Mouse (Mus musculus) large intestine, adult 2 months (tissue): ENCODE measurements around the gene Thsd7b. TPM values are rescaled to one million over a fixed set of nuclear protein-coding genes. Genes with fewer than 3 reads are reported as not detected.

Source experiments
- DNase-seq: peaks from one replicate; pipeline ENCODE4 v3.0.0-alpha.2; 2012; ENCODE audit warnings: low read depth, low spot score
- WGBS: fragments of 180-500 bp; shearing (Covaris S2); methylation state at CpG from one replicate; pipeline ENCODE4 v1.1.7; 2018; 5-methylcytosine and 5-hydroxymethylcytosine counted together
- polyA plus RNA-seq: library from polyadenylated mRNA; depleted of rRNA; stranded (reverse); fragments of >200 nt; gene quantifications from 2 replicates; pipeline ENCODE4 v1.2.3, GENCODE M21; 2012; rRNA removed

The Thsd7b gene
- 0.25 and 0.58 TPM in 2 replicates for polyA plus RNA-seq

GRCm38 (mm10) chr1:129272982-129273937, at the start of gene Thsd7b:
Thsd7b (plus strand) TSS chr1:129273302.
- WGBS = 1% methylated on average over 45 of the region's 45 CpGs
- DNase-seq = no peak

DNA sequence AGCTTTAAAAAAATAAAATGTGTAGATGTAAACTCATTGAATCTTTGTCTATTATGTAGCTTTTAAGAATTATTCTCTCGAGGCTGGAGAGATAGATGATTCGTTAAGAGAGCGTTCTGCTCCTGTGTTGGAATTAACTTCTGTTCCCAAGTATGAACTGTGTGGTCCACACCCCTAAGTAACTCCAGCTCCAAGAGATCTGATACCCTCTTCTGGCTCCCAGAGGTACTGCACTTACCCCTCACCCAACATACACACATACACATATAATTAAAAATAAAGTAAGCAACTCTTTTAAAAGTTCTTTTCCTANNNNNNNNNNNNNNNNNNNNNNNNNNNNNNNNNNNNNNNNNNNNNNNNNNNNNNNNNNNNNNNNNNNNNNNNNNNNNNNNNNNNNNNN, 28.8 kb upstream of the Thsd7b start:
- WGBS = 54% methylated on average over 3 of the region's 3 CpGs
- DNase-seq = no peak

GRCm38 (mm10) chr1:129250704-129251443, 22.2 kb upstream of the Thsd7b start:
- WGBS = 69% methylated on average over 6 of the region's 6 CpGs
- DNase-seq = no peak

- 78% methylated on average over 3 of the region's 3 CpGs for WGBS
- DNase-seq = no peak
Measured at GRCm38 (mm10) chr1:129266684-129267083, 6.4 kb upstream of the Thsd7b start.

GRCm38 (mm10) chr1:129304173-129304572, 31.1 kb downstream of the Thsd7b start:
- 80% methylated on average over 1 of the region's 1 CpGs for WGBS
- no peak for DNase-seq

GRCm38 (mm10) chr1:129324388-129324787, 51.3 kb downstream of the Thsd7b start:
- WGBS = 67% methylated on average over 6 of the region's 6 CpGs
- no peak for DNase-seq

DNA sequence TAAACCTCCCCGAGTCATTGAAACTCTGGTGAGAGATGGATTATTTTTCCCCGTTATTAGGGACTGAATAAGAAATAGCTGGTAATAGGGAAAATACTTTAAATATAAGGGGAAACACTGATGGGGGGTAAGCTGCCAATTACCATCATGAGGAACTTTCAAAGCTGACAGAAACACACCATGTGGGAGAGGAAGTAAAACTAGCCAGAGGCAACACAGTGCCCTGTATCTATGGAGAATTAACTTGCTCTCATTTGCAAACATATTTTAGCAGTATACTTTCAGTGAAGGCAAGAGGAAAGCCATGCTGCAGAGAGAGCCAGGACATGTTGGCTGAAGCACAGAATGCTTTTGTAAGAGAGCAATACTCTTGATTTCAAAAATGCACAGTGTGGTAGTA, 51.7 kb downstream of the Thsd7b start:
- DNase-seq = no peak
- WGBS = 63% methylated on average over 2 of the region's 2 CpGs

GRCm38 (mm10) chr1:129356631-129357030, 83.5 kb downstream of the Thsd7b start:
- no peak for DNase-seq
- 63% methylated on average over 6 of the region's 6 CpGs for WGBS

DNA sequence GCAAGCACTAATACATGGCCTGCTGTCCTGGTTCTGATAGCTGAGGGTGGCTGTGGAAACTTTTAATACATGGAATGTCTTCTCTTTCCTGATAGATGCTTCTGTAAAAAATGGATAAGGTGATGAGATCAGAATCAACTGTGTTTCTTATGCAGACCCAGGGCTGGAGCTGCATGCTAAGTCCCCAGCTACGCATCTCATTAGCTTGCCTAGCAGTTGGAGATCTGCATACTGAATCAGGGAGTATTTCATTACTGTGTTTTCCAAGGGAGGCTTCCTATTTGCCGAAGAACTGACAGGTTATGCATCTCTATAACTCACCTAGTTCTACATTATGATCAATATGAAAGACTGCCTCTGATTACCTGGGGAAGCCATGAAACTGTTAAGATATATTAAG, 84.3 kb downstream of the Thsd7b start:
- no peak for DNase-seq
- 86% methylated on average over 2 of the region's 2 CpGs for WGBS

DNA sequence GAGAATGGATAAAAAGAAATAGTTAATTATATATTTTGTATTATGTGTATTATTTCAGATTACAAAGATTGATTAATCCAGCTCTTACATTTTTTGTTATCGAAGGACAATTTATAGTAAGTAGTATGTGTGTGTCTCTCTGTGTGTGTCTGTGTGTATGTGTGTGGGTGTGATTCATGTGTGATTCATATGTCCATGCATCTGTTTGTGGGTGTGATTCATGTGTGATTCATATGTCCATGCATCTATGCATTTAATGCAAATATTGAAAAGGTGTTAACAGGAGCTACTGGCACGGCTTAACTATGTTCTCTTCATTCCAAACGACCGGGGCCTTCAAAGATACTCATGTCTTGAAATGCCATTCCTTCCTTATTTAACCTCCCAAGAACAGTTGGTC, 90.3 kb downstream of the Thsd7b start:
- 87% methylated on average over 4 of the region's 4 CpGs for WGBS
- DNase-seq = no peak

DNA sequence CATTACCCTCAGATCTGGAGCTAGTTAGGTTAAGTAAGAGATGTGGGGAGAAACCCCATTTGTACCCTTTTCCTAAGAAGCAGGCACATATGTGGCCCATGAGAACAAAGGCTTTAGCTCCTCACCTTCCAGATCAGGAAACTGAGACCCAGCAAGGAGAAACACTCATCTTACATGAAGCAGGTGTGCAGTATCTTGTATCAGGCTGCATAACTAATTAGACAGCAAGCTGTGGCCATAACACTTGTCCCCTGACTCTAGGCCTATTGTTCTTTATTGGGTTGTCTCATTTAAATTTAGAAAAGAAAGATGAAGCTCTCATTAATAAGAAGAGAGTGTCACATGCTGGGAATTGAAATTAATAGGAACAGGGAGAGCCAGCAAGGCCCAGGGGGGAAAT, 91.7 kb downstream of the Thsd7b start:
- no peak for DNase-seq

DNA sequence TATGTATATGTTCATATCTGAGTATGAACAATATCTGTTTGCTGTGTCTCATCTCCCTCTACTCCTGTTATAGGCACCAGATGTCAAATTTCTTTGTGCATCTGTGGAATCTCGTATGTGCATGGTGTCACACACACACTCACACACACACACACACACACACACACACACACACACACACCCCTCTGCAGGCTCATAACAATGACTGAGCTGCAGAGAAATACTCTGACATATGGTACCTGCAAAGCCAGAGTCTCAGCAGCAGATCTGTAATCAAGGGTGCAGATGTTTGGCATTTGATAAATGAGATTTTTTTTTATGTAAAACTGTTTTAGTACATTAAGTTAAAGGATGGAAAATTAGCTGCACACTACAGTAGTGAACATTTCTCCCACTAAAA, 92.5 kb downstream of the Thsd7b start:
- DNase-seq = no peak

DNA sequence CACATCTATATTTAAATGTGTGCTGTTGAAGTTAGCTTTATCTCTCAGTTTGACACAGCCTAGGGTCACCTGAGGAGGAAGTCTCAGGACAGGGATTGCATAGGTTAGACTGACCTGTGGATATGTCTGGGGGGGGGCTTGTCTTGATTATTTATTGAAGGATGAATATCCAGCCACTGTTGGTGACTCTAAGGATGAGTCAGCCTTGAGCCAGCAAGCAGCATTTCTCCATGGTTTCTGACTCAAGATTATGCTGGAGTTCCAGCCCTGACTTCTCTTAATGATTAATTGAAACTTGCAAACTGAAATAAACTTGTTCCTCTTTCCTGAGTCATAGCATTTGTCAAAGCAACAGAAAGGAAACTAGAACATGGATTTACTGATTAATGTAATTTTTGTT, 113.4 kb downstream of the Thsd7b start:
- no peak for DNase-seq

More for the DNA sequence above, 92.5 kb downstream of the Thsd7b start:
- WGBS = 52% methylated on average over 1 of the region's 1 CpGs

DNA sequence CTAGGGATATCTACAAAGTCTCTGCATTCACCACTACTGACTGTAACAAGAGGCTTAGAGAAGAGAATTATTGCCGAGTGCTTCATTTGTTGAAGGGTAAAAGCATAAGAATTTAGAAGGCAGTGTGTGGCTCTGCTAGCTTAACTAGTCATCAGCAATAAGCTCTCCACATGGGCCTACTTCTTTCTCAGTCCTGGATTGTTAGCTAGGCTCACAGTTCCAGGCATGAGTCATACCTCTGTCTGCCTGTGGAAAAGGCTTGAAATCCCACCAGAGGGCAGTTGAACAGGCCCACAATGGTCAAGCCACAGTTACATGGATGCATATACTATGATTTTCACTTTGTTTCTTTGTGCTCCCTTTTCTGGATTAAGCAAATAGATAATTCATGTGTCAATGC, 138.5 kb downstream of the Thsd7b start:
- 98% methylated on average over 1 of the region's 1 CpGs for WGBS
- DNase-seq = no peak

- no peak for DNase-seq
Measured at GRCm38 (mm10) chr1:129421581-129421980, 148.5 kb downstream of the Thsd7b start.

DNA sequence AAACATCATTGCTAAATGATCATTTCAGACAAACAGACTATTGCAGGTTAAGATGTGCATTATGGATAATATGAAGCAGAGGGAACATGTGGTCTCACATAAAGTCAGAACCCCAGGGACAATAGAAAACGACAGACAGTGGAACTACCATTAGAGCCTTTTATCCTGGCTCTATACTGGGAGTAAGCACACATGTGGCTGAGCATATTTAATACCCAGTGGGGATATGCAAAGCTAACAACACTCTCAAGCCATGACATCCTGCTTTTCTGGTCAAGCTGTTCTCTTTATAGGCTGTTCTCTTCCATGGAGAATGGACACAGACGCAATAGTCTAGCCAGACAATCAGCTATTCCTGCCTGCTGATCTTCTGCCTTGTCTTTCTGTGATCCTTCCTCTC, 191.3 kb downstream of the Thsd7b start:
- DNase-seq = no peak
- 67% methylated on average over 2 of the region's 2 CpGs for WGBS

DNA sequence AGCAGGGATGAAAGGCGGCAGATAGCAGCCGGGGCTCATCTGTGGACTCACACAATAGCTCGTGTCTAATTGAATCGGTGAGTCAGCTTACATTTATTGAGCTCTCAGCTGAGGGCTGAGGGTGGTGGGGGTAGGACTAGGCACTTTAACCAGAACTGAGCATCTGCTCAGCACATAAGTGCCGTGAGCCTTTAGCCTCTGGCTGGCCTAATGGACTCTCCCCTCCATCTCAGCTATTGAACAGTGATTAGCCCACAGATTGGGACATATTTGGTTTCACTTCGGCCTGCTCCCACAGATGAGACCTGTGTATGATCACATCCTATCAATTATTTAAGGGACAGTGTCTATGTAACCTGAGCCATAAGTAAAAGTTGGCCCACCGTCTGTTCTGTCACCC, 200.4 kb downstream of the Thsd7b start:
- whole genome bisulfite sequencing = 74% methylated on average over 7 of the region's 7 CpGs
- no peak for DNase-seq

DNA sequence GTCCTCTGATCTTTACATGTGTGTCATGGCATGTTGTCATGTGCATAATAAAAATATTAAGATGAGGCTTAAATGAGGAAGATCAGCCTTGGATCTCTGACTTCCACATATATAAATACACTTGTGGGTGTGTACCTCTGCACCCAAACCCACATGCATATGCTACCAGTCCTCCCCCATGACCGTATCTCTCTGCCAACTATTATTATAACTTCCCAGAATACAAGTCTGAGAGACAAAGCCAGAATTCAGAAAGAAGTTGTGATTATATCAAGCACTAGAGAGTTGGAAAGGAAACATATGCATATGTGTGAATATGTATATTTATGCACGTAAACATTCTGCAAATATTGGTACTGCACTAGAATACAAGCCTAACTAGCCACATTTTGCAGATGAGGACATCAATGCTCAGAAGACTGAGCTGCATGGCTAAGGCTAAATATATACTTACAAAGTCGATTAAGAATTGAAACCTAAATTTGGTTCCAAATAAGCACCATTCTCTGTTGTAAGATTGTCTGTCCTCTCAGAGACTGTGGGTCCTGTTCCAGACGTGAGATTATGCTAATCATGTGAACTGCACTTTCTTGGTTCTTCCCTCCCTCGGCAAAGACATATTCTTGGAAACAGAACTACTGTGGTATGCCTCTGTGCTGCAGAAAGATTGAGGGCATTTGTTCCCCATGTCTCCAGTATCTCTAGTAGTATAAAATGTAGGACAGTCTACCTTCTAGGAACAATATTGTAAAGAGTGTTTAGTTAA, 211.3 kb downstream of the Thsd7b start:
- WGBS = 66% methylated on average over 5 of the region's 5 CpGs
- DNase-seq = no peak

DNA sequence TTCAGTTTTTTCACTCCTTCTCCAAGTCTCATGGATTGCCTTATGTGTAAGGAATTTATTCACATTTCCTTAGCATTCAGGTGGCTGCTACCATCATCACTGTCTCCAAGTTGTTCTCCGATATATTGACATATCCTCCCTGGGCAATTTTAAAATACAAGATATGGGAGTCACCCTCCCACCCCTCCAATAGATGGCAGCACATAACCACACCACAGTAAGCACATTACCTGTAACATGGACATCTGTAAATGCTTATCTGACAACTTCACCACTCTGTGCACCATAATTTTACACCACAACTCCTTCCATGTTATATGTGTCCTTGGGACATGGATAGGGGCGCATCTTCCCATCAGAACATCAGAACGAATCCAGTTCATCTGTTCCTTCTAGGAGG, 218.0 kb downstream of the Thsd7b start:
- no peak for DNase-seq

GRCm38 (mm10) chr1:129493929-129494328, 220.8 kb downstream of the Thsd7b start:
- no peak for DNase-seq
- 67% methylated on average over 1 of the region's 1 CpGs for WGBS

More for the DNA sequence above, 218.0 kb downstream of the Thsd7b start:
- 83% methylated on average over 3 of the region's 3 CpGs for WGBS
